Mouse (Mus musculus) hindbrain, embryonic 15.5 days (tissue): ENCODE measurements around the gene Trp63. TPM values are rescaled to one million over a fixed set of nuclear protein-coding genes. Genes with fewer than 3 reads are reported as not detected.

ENCODE experiments used
- ATAC-seq: fragments of 200-750 bp; cut with Nextera tagmentation; 2 replicates; pipeline ENCODE4 v1.8.0; 2017; ENCODE audit warnings: low read depth, moderate number of reproducible peaks, moderate TSS enrichment; ENCODE audit not compliant: low FRiP score
- H3K27ac ChIP-seq: fragments of 300-500 bp; sonication (generic); replicated peaks from 2 replicates; pipeline ENCODE4 v1.5.1; 2015; ENCODE audit warnings: mild to moderate bottlenecking, inconsistent platforms
- H3K27me3 ChIP-seq: fragments of 300-500 bp; sonication (generic); 2 replicates; pipeline ENCODE4 v1.6.1; 2015; ENCODE audit warnings: control low read depth, inconsistent platforms
- H3K36me3 ChIP-seq: fragments of 300-500 bp; sonication (generic); 2 replicates; pipeline ENCODE4 v1.6.1; 2015; ENCODE audit warnings: control low read depth, inconsistent platforms
- H3K4me1 ChIP-seq: fragments of 300-500 bp; sonication (generic); replicated peaks from 2 replicates; pipeline ENCODE4 v1.6.1; 2015; ENCODE audit warnings: control low read depth, inconsistent platforms
- H3K4me2 ChIP-seq: fragments of 300-500 bp; sonication (generic); 2 replicates; pipeline ENCODE4 v1.6.1; 2015; ENCODE audit warnings: moderate library complexity, mild to moderate bottlenecking, inconsistent platforms
- H3K4me3 ChIP-seq: fragments of 300-500 bp; sonication (generic); 2 replicates; pipeline ENCODE4 v1.5.1; 2015; ENCODE audit warnings: mild to moderate bottlenecking, inconsistent platforms
- H3K9ac ChIP-seq: fragments of 300-500 bp; sonication (generic); 2 replicates; pipeline ENCODE4 v1.6.1; 2015; ENCODE audit warnings: inconsistent platforms
- H3K9me3 ChIP-seq: fragments of 300-500 bp; sonication (generic); 2 replicates; pipeline ENCODE4 v1.6.1; 2016; ENCODE audit warnings: control low read depth, inconsistent platforms
- WGBS: fragments of 180-500 bp; shearing (Covaris S2); methylation state at CpG from one replicate; pipeline ENCODE4 v1.1.7; 2015; 5-methylcytosine and 5-hydroxymethylcytosine counted together
- polyA plus RNA-seq: library from polyadenylated mRNA; unstranded; fragments of >200 nt; fragmentation: Nextera tagmentation; extraction: Ambion mirVana; gene quantifications from 2 replicates; pipeline ENCODE4 v1.2.1, GENCODE M21; 2015

The Trp63 gene
- polyA plus RNA-seq, 1 experiment from 2014 or later = 0.12 TPM

GRCm38 (mm10) chr16:25786457-25786856 is 102.9 kb downstream of the Trp63 start:
- no peak overlapping the region for H3K27ac ChIP-seq
- no peak overlapping the region for H3K4me2 ChIP-seq
- no peaks in the 10 kb centered on the region for H3K27me3 ChIP-seq
- no peaks in the 10 kb centered on the region for H3K4me1 ChIP-seq
- no peak overlapping the region for H3K9ac ChIP-seq
- no peaks in the 10 kb centered on the region for H3K9me3 ChIP-seq
- no peak for ATAC-seq
- no peaks in the 10 kb centered on the region for H3K36me3 ChIP-seq
- no peak overlapping the region for H3K4me3 ChIP-seq
- 82% methylated on average over 5 of the region's 5 CpGs for WGBS

DNA sequence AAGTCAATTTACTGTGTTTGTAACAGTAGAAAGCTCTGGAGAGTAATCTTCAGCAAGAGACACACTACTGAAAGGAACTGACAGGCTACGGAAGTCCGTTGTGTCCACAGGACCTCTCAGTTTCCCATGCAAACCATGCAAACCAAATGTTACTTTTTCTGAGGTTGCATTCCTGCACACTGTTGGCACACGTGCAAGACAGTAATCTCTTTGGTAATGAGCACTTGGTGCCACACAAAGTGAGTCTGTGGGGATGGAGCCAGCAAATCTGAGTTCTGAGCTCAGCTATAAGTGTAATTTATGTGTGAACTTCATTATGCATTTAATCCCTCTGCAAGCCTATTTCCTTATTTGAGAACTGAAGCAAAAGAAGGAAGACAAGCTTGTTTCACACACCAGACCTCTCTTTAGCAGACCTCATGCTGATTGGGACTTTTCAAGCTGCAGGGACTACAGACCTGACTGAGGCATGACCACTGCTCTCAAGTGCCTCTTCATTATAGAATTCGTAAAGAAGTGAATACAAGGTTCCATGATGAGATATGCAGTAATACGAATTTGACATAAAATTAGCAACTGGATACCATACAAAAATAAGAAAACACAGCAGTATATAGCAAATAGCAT is 109.2 kb downstream of the Trp63 start:
- H3K27ac ChIP-seq = no peak overlapping the region
- H3K36me3 ChIP-seq = no peaks in the 10 kb centered on the region
- H3K4me1 ChIP-seq = no peaks in the 10 kb centered on the region
- ATAC-seq = no peak
- no peaks in the 10 kb centered on the region for H3K27me3 ChIP-seq
- WGBS = 75% methylated on average over 5 of the region's 5 CpGs
- H3K9ac ChIP-seq = no peak overlapping the region
- H3K9me3 ChIP-seq = no peaks in the 10 kb centered on the region
- H3K4me2 ChIP-seq = no peak overlapping the region
- no peak overlapping the region for H3K4me3 ChIP-seq

GRCm38 (mm10) chr16:25797732-25798294 is 114.2 kb downstream of the Trp63 start:
- no peak overlapping the region for H3K4me2 ChIP-seq
- no peak for ATAC-seq
- H3K4me3 ChIP-seq = no peak overlapping the region
- H3K27me3 ChIP-seq = no peaks in the 10 kb centered on the region
- H3K27ac ChIP-seq = no peak overlapping the region
- no peak overlapping the region for H3K9ac ChIP-seq
- H3K36me3 ChIP-seq = no peaks in the 10 kb centered on the region
- H3K9me3 ChIP-seq = no peaks in the 10 kb centered on the region
- no peaks in the 10 kb centered on the region for H3K4me1 ChIP-seq
- WGBS = 86% methylated on average over 4 of the region's 4 CpGs

DNA sequence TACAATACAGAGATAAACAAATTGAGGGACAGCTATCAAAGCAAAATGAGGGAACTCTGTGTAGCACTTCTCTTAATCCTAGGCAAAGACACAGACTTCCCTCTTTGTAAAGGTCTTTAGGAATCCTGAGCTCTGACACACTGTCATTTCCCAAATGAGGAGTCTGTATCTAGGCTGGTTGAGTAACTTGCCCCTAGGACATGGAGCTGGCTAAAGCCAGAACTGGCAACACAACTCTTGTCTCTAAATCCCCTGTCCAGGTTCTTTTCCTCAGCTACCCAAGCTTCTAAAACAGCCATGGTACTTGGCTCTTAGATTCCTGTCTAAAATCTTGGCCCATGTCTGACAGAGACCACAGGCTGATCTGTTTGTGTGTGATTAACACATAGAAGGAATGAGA is 116.1 kb downstream of the Trp63 start:
- Histone ChIP-seq H3K4me3 (no peak overlapping the region), H3K4me2 (no peak overlapping the region), H3K36me3 (no peaks in the 10 kb centered on the region), H3K27ac (no peak overlapping the region), H3K4me1 (no peaks in the 10 kb centered on the region), H3K9ac (no peak overlapping the region), H3K27me3 (no peaks in the 10 kb centered on the region), H3K9me3 (no peaks in the 10 kb centered on the region)
- no peak for ATAC-seq

DNA sequence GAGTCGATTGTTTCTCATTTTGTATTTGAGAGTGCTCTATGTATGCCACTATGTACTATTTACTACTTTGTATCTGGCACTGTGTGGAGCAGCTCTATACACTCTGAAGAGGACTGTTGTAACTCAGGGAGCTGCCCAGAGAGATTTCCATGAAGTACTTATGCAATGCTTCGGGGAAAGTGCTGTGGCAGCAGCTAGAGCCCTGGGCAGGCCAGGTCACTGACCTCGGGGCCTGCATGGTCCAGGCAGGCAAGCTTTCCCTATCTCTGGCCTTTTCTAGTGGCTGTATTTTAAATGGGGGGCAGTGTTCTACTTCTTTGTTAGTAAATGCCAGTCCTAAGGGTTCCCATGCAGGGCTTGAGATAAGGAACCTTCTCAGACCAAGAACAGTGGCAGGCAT is 121.4 kb downstream of the Trp63 start:
- H3K4me2 ChIP-seq = no peak overlapping the region

GRCm38 (mm10) chr16:25807116-25807515 is 123.6 kb downstream of the Trp63 start:
- Histone ChIP-seq H3K4me2 (no peak overlapping the region), H3K9me3 (no peaks in the 10 kb centered on the region), H3K9ac (no peak overlapping the region), H3K4me3 (no peak overlapping the region), H3K36me3 (no peaks in the 10 kb centered on the region), H3K27me3 (no peaks in the 10 kb centered on the region), H3K27ac (no peak overlapping the region), H3K4me1 (no peaks in the 10 kb centered on the region)
- ATAC-seq = no peak

More for the DNA sequence above, 121.4 kb downstream of the Trp63 start:
- Histone ChIP-seq H3K4me1 (no peaks in the 10 kb centered on the region), H3K9me3 (no peaks in the 10 kb centered on the region), H3K4me3 (no peak overlapping the region), H3K27me3 (no peaks in the 10 kb centered on the region), H3K27ac (no peak overlapping the region), H3K36me3 (no peaks in the 10 kb centered on the region), H3K9ac (no peak overlapping the region)
- WGBS = 81% methylated on average over 3 of the region's 3 CpGs
- no peak for ATAC-seq

DNA sequence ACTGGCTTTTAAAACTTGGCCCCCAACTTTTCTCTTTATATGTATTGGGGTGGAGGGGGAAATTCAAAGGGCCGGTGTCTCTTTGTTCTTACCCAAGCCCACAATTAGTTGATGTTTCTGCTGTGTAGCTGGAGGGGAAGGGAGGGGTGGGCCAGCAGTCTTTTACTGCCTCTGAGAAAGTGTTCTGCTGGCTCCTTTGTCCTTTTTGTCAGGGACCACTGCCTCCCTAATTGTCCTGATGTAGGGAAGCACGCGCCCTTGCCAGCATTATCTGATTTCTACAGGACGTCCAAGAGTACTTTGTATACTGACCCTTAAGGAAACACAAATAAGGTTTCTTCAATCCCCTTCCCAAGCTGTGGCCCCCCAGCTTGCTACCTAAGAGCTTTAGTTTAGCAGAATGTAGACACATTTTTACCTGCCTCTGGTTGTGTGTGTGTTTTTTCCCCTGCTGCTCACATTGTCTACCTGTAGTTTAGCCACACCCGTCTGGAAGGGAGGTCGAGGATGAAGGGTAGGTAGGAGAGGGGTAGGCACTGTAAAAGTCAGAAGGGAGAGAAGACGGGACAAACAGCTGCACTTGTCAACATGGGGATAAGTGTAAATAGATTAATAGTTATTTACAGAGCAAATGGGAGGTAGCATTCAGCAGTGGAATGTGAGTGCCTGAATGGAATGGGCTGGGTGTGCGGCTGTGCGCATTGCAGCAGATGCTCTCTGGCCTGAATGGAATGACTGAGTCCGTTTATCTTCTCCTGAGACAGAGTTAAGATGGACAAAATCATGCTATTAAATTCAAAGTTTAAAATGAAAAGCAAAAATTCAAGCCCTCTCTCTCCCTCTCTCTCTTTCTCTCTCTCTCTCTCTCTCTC is 134.4 kb downstream of the Trp63 start:
- 21% methylated on average over 10 of the region's 10 CpGs for WGBS
- ATAC-seq = no peak
- H3K27ac ChIP-seq = no peak overlapping the region

DNA sequence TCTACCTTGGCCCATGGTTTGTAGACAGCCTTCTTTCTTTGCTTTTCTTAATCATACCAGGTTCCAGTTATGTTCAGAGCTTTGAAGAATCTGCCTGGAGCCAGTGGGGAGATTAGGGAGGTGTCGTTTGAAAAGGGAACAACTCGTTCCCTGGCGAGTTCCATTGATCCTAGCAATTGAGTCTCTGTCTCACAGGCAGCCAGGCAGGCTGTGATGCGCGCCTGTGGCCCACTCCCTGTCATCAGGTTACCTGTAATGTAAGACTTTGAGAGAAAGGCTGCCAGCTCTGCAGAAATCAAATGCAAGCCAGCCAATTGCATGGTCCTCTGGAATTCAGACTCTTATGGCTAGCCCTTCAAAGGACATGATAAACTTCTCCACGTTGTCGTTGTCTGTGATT is 142.5 kb downstream of the Trp63 start:
- Histone ChIP-seq H3K4me2 (no peak overlapping the region), H3K4me1 (no peaks in the 10 kb centered on the region), H3K36me3 (no peaks in the 10 kb centered on the region), H3K4me3 (no peak overlapping the region), H3K27ac (no peak overlapping the region), H3K9ac (no peak overlapping the region), H3K9me3 (no peaks in the 10 kb centered on the region), H3K27me3 (no peaks in the 10 kb centered on the region)
- ATAC-seq = no peak
- WGBS = 81% methylated on average over 7 of the region's 7 CpGs

More for the DNA sequence above, 134.4 kb downstream of the Trp63 start:
- H3K9me3 ChIP-seq = no peaks in the 10 kb centered on the region
- H3K36me3 ChIP-seq = no peaks in the 10 kb centered on the region
- no peak overlapping the region for H3K9ac ChIP-seq
- no peaks in the 10 kb centered on the region for H3K27me3 ChIP-seq
- H3K4me1 ChIP-seq = no peaks in the 10 kb centered on the region
- no peak overlapping the region for H3K4me3 ChIP-seq
- no peak overlapping the region for H3K4me2 ChIP-seq

DNA sequence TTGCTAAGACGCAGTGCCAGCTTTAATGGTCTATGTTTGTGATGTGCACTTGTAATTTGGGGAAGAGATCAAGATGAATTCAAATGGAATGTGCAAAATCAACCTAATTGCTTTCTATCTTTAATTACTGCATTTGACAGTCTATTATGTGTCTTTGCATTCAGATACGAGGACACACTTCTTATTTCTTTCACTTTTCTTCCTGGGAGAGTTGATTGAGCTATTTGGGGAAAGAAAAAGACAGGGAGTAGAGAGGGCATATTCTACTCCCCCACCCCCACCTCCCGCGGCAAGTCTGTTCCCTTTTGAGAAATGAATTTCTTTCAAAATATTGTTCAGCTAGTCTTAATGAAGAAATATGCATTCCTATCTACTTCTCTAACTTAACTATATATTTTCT is 149.0 kb downstream of the Trp63 start:
- H3K4me3 ChIP-seq = no peak overlapping the region
- ATAC-seq = no peak
- H3K27ac ChIP-seq = no peak overlapping the region
- H3K4me1 ChIP-seq = no peaks in the 10 kb centered on the region
- no peak overlapping the region for H3K4me2 ChIP-seq
- H3K9ac ChIP-seq = no peak overlapping the region
- 82% methylated on average over 4 of the region's 4 CpGs for WGBS
- no peaks in the 10 kb centered on the region for H3K36me3 ChIP-seq
- H3K27me3 ChIP-seq = no peaks in the 10 kb centered on the region
- H3K9me3 ChIP-seq = no peaks in the 10 kb centered on the region

DNA sequence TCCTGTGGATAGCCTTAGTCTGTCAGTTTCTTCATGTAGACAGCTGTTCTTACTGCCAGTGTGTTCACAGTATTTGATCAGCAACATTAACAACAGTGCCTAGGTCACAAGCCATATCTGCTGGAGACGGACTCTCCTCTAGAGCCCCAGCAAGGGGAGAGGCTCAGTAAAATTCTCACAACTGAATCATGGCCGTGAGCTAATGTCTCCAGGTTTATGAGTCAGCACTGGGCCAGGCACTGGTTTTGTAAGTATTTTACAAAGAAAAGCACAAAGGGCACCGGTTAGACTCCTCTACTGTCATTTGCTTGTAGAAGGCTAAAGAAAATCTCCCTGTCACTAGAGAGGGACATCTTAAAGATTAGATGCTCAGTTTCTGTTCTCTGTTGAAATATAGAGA is 151.7 kb downstream of the Trp63 start:
- no peak overlapping the region for H3K4me3 ChIP-seq
- H3K36me3 ChIP-seq = no peaks in the 10 kb centered on the region
- WGBS = 87% methylated on average over 3 of the region's 3 CpGs
- H3K4me1 ChIP-seq = no peaks in the 10 kb centered on the region
- no peaks in the 10 kb centered on the region for H3K9me3 ChIP-seq
- no peak overlapping the region for H3K4me2 ChIP-seq
- no peak for ATAC-seq
- no peak overlapping the region for H3K9ac ChIP-seq
- no peaks in the 10 kb centered on the region for H3K27me3 ChIP-seq
- no peak overlapping the region for H3K27ac ChIP-seq

- Histone ChIP-seq H3K4me2 (no peak overlapping the region), H3K36me3 (no peaks in the 10 kb centered on the region), H3K27me3 (no peaks in the 10 kb centered on the region), H3K4me3 (no peak overlapping the region), H3K27ac (no peak overlapping the region), H3K9me3 (no peaks in the 10 kb centered on the region), H3K9ac (no peak overlapping the region), H3K4me1 (no peaks in the 10 kb centered on the region)
- no peak for ATAC-seq
- 89% methylated on average over 5 of the region's 5 CpGs for WGBS
Observed at GRCm38 (mm10) chr16:25835723-25836122, 152.2 kb downstream of the Trp63 start.

DNA sequence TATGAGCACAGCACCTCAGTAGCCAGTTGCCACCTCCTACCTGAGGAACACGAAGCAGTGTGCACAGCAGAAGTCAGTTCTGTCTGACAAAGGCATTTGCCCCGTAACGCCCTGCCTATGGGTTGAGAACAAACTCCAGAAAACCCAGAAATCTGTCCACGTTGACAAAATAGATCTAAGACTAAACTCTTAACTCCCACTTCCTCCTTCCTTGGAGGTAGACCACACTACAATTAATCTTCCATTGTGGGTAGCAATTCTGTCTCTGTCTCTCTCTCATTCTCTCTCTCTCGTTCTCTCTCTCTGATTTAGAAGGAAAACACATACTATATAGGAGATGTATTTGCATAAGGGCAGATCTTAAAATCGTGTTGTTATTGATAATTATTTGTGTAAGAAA is 159.4 kb downstream of the Trp63 start:
- ATAC-seq = no peak
- H3K4me1 ChIP-seq = no peaks in the 10 kb centered on the region
- WGBS = 86% methylated on average over 6 of the region's 6 CpGs

More for the DNA sequence above, 159.4 kb downstream of the Trp63 start:
- Histone ChIP-seq H3K27ac (no peak overlapping the region), H3K4me2 (no peak overlapping the region), H3K9me3 (no peaks in the 10 kb centered on the region), H3K36me3 (no peaks in the 10 kb centered on the region), H3K27me3 (no peaks in the 10 kb centered on the region), H3K9ac (no peak overlapping the region), H3K4me3 (no peak overlapping the region)
